Mouse (Mus musculus): ENCODE measurements at regions not wholly inside any gene's neighbourhood (a gene's known extent, or its start where the extent isn't known, plus 50 kb on each side); places are given as distances from the start of the nearest gene placed in this dataset.

- Histone ChIP-seq H3K9ac (ENCODE audit: low read depth, low read length) (no peak overlapping the region), H3K4me3 (replicated peaks; ENCODE audit: low read depth, low read length) (no peak overlapping the region), H3K27me3 (ENCODE audit: insufficient read depth, low read length) (no peaks in the 10 kb centered on the region), H3K27ac (no peak overlapping the region), H3K36me3 (ENCODE audit: insufficient read depth, low read length) (no peaks in the 10 kb centered on the region), H3K4me1 (replicated peaks; ENCODE audit: insufficient read depth, low read length) (no peaks in the 10 kb centered on the region), H3K9me3 (replicated peaks; ENCODE audit: low read length) (no peaks in the 10 kb centered on the region), H3K4me2 (ENCODE audit: low read length) (no peak overlapping the region)
- TF ChIP-seq CTCF (IDR thresholded peaks at IDR 0.05; ENCODE audit: low read depth), result no peak
- 78% methylated on average over 1 of the region's 1 CpGs for WGBS
- DNase-seq (ENCODE audit: low spot score) (no peak), ATAC-seq (replicated peaks; ENCODE audit: low FRiP score, low read depth) (no peak)
These were observed 113.0 kb downstream of the Tent5c start for GRCm38 (mm10) chr3:100376162-100376561.

GRCm38 (mm10) chr3:100366884-100367840 lies 122.0 kb downstream of the Tent5c start:
- H3K9me3 ChIP-seq (replicated peaks; ENCODE audit: low read length), result no peaks in the 10 kb centered on the region
- no peaks in the 10 kb centered on the region for H3K27me3 ChIP-seq (ENCODE audit: insufficient read depth, low read length)
- ATAC-seq (replicated peaks; ENCODE audit: low FRiP score, low read depth) (peak; percentile 61; the same call in 1 of the 2 replicates), DNase-seq (ENCODE audit: low spot score) (peak; percentile 14)
- H3K27ac ChIP-seq, result peak overlapping the region; percentile 75
- 62% methylated on average over 7 of the region's 7 CpGs for WGBS
- no peak for TF ChIP-seq CTCF (IDR thresholded peaks at IDR 0.05; ENCODE audit: low read depth)
- H3K4me1 ChIP-seq (replicated peaks; ENCODE audit: insufficient read depth, low read length), result peaks cover 15% of the 10 kb centered on the region; the same call in 1 of the 2 replicates
- no peak overlapping the region for H3K4me2 ChIP-seq (ENCODE audit: low read length)
- H3K4me3 ChIP-seq (replicated peaks; ENCODE audit: low read depth, low read length), result no peak overlapping the region
- H3K9ac ChIP-seq (ENCODE audit: low read depth, low read length), result no peak overlapping the region
- H3K36me3 ChIP-seq (ENCODE audit: insufficient read depth, low read length), result no peaks in the 10 kb centered on the region

- Histone ChIP-seq H3K4me1 (replicated peaks; ENCODE audit: insufficient read depth, low read length) (peaks cover 15% of the 10 kb centered on the region; the same call in 1 of the 2 replicates), H3K27ac (peak overlapping the region; percentile 32; the same call in 1 of the 2 replicates), H3K9me3 (replicated peaks; ENCODE audit: low read length) (no peaks in the 10 kb centered on the region), H3K9ac (ENCODE audit: low read depth, low read length) (no peak overlapping the region), H3K4me3 (replicated peaks; ENCODE audit: low read depth, low read length) (no peak overlapping the region), H3K4me2 (ENCODE audit: low read length) (no peak overlapping the region), H3K27me3 (ENCODE audit: insufficient read depth, low read length) (no peaks in the 10 kb centered on the region), H3K36me3 (ENCODE audit: insufficient read depth, low read length) (no peaks in the 10 kb centered on the region)
- peak; percentile 30 for DNase-seq (ENCODE audit: low spot score)
- 0 out of 2 replicates have a peak, but pooled peaks have one; percentile 46 for ATAC-seq (replicated peaks; ENCODE audit: low FRiP score, low read depth)
- TF ChIP-seq CTCF (IDR thresholded peaks at IDR 0.05; ENCODE audit: low read depth), result no peak
- whole genome bisulfite sequencing, result 65% methylated on average over 3 of the region's 3 CpGs
These were observed 122.7 kb downstream of the Tent5c start for GRCm38 (mm10) chr3:100366447-100366846.

GRCm38 (mm10) chr3:100365354-100365945 lies 123.7 kb downstream of the Tent5c start:
- TF ChIP-seq CTCF (IDR thresholded peaks at IDR 0.05; ENCODE audit: low read depth), result no peak
- peaks cover 15% of the 10 kb centered on the region; the same call in 1 of the 2 replicates for H3K4me1 ChIP-seq (replicated peaks; ENCODE audit: insufficient read depth, low read length)
- no peaks in the 10 kb centered on the region for H3K9me3 ChIP-seq (replicated peaks; ENCODE audit: low read length)
- no peaks in the 10 kb centered on the region for H3K27me3 ChIP-seq (ENCODE audit: insufficient read depth, low read length)
- DNase-seq (ENCODE audit: low spot score), result peak; percentile 62
- H3K9ac ChIP-seq (ENCODE audit: low read depth, low read length), result no peak overlapping the region
- H3K4me2 ChIP-seq (ENCODE audit: low read length), result no peak overlapping the region
- 0 out of 2 replicates have a peak overlapping the region, but pooled peaks have one; percentile 38 for H3K27ac ChIP-seq
- peak; percentile 49; the same call in 1 of the 2 replicates for ATAC-seq (replicated peaks; ENCODE audit: low FRiP score, low read depth)
- no peak overlapping the region for H3K4me3 ChIP-seq (replicated peaks; ENCODE audit: low read depth, low read length)
- no peaks in the 10 kb centered on the region for H3K36me3 ChIP-seq (ENCODE audit: insufficient read depth, low read length)
- WGBS, result 48% methylated on average over 3 of the region's 3 CpGs

GRCm38 (mm10) chr3:100364706-100365105 lies 124.4 kb downstream of the Tent5c start:
- H3K4me2 ChIP-seq (ENCODE audit: low read length), result no peak overlapping the region
- H3K27ac ChIP-seq, result peak overlapping the region; percentile 1; the same call in 1 of the 2 replicates
- no peaks in the 10 kb centered on the region for H3K9me3 ChIP-seq (replicated peaks; ENCODE audit: low read length)
- 30% methylated on average over 2 of the region's 2 CpGs for WGBS
- H3K27me3 ChIP-seq (ENCODE audit: insufficient read depth, low read length), result no peaks in the 10 kb centered on the region
- H3K36me3 ChIP-seq (ENCODE audit: insufficient read depth, low read length), result no peaks in the 10 kb centered on the region
- DNase-seq (ENCODE audit: low spot score) (no peak), ATAC-seq (replicated peaks; ENCODE audit: low FRiP score, low read depth) (no peak)
- no peak overlapping the region for H3K9ac ChIP-seq (ENCODE audit: low read depth, low read length)
- H3K4me1 ChIP-seq (replicated peaks; ENCODE audit: insufficient read depth, low read length), result peaks cover 15% of the 10 kb centered on the region; the same call in 1 of the 2 replicates
- H3K4me3 ChIP-seq (replicated peaks; ENCODE audit: low read depth, low read length), result no peak overlapping the region
- no peak for TF ChIP-seq CTCF (IDR thresholded peaks at IDR 0.05; ENCODE audit: low read depth)

- no peaks in the 10 kb centered on the region for H3K36me3 ChIP-seq (ENCODE audit: insufficient read depth, low read length)
- DNase-seq (ENCODE audit: low spot score) (no peak), ATAC-seq (replicated peaks; ENCODE audit: low FRiP score, low read depth) (no peak)
- H3K27ac ChIP-seq, result no peak overlapping the region
- H3K9me3 ChIP-seq (replicated peaks; ENCODE audit: low read length), result no peaks in the 10 kb centered on the region
- H3K4me1 ChIP-seq (replicated peaks; ENCODE audit: insufficient read depth, low read length), result peaks cover 15% of the 10 kb centered on the region; the same call in 1 of the 2 replicates
- no peak for TF ChIP-seq CTCF (IDR thresholded peaks at IDR 0.05; ENCODE audit: low read depth)
- no peak overlapping the region for H3K9ac ChIP-seq (ENCODE audit: low read depth, low read length)
- H3K4me3 ChIP-seq (replicated peaks; ENCODE audit: low read depth, low read length), result no peak overlapping the region
- H3K4me2 ChIP-seq (ENCODE audit: low read length), result no peak overlapping the region
- H3K27me3 ChIP-seq (ENCODE audit: insufficient read depth, low read length), result no peaks in the 10 kb centered on the region
- 74% methylated on average over 3 of the region's 3 CpGs for WGBS
These were observed 126.1 kb downstream of the Tent5c start for GRCm38 (mm10) chr3:100362983-100363382.
